Mouse (Mus musculus) gastrocnemius, adult 8-10 months (tissue): ENCODE measurements around the gene Ncbp2. TPM values are rescaled to one million over a fixed set of nuclear protein-coding genes. Genes with fewer than 3 reads are reported as not detected.
A peak's percentile ranks its signal among the peaks of the same experiment; 100 is the strongest.
"Not testable (repeated sequence)": the region's sequence is repeated elsewhere in the genome, so short reads cannot be mapped to it uniquely, and the experiment has no call there.

ENCODE experiments used
- DNase-seq, 2 experiments: peaks; one replicate each; pipeline ENCODE4 v3.0.0; 2022; ENCODE audit warnings: low spot score in 2 of 2
- total RNA-seq, 4 experiments: library from RNA; stranded (reverse); gene quantifications; 2 replicates each; pipeline ENCODE4 v1.2.4; 2022

The Ncbp2 gene
- total RNA-seq, 4 experiments from 2014 or later = 9.6 to 13.5 (median 10.3) TPM

GRCm38 (mm10) chr16:31934550-31935010 lies 13.7 kb upstream of the Ncbp2 start:
- DNase-seq = no peak

DNA sequence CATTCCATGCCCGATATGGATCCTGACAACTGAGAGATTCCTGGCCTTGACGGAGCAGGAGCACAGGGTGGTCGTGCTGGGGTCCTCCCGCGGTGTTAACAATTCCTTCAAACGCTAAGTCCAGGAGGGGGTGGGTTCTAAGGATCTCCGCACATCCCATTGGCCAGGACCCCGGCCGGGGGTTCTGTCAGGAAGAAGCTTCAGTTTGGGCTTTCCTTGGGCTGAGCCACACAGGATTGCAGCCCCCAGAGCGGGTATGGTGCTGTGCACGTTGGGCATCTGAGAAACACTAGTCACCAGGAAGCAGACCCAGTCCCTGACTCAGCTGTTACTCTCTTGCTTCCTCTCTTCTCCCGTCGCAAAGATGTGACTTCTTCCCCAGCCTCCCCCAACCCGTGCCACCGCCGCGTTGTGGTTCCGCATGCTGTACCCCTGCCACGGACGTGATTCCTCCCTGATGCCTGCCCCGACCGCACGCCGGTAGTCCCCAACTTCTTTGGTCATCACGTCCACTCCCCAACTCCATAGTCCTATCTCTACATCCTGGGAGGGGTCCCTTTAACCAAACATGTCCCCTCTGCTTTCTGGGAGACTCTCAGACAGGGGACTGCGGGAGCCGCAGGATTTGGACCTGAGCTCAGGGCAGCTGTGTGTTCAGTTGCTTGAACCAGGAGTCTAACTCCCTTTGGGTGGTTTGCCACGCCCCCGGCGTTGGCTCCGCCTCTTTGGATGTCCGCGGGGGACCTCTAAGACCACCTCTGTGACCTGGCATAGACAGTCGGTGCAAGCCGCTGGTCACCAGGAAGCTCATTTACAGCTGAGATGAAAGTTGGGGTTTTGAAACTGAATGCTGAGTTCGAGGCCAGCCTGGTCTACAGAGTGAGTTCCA lies 13.0 kb upstream of the Ncbp2 start:
- no peak for DNase-seq

DNA sequence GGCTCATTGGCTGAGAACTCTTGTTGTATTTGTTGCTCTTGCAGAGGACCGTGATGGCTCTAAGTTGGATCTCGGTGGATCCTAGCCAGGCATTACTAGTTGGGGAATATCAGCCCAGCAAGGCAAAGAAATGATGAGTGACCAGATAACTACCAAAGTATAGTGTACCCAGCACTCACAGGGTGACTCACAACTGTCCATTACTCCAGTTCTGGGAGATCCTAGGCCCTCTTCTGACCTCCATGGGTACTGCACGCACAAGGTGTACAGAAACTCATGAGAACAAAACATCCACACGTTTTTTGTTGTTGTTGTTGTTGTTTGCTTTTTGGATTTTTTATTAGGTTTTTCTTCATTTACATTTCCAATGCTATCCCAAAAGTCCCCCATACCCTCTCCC lies 11.7 kb upstream of the Ncbp2 start:
- no peak for DNase-seq

DNA sequence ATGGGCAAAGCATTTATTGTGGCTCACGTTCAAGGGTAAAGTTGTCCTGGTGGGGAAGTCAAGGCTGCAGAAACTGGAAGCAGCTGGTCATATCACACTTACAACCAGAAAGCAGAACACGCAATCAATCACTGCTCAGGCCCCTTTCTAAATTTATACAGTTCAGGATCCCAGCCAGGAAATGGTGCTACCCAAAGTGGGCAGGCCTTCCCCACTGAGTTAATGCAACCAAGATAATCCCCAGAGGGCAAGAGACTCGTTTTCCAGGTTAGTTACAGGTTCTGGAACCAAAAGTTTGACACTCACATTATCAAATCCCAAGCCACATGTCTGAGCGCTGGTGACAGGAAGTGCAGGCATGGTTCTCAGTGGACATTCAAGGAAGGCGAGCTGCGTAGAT lies 9.5 kb upstream of the Ncbp2 start:
- DNase-seq = no peak

DNA sequence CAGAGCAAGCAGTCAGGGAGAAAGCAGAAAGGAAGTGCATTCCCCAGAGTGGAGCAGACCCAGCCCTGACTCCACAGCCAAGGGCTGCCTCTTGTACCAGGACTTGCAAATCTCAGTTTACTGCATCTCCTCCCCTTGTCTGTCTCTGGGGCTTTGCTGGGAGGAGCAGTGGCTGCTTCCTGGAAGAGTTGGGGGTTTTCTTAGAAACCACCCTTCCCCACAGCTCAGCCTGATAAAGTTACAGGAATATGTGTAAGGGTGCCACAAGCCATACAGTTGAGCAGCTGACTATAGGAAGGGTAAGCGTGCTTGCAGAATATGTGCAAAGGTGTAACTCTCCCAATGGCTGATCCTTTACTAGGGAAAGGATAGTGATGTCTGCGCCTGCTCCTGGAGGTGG lies 7.7 kb upstream of the Ncbp2 start:
- DNase-seq = no peak

DNA sequence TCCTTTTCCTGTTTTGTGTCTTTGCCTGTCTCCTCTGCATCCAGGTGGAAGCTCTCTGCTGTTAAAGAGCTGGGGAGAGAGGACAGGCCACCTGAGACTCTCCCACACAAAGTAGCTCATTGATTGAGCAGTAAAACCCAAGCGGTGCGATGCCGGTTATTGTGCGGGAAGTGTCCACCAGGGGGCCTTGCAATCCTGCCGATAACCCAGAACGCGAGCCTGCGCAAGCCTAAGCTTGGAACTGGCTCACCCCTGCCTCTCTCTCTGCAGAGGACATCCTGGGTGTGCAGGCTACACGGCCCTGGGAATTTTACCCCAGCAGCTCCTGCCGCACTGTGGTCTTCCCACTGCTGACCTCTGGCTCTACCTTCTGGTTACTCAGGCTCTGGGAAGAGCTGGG lies 4.3 kb upstream of the Ncbp2 start:
- DNase-seq = peak; percentile 38 to 47

- DNase-seq = no peak
Observed at GRCm38 (mm10) chr16:31944698-31945255, 3.5 kb upstream of the Ncbp2 start.

DNA sequence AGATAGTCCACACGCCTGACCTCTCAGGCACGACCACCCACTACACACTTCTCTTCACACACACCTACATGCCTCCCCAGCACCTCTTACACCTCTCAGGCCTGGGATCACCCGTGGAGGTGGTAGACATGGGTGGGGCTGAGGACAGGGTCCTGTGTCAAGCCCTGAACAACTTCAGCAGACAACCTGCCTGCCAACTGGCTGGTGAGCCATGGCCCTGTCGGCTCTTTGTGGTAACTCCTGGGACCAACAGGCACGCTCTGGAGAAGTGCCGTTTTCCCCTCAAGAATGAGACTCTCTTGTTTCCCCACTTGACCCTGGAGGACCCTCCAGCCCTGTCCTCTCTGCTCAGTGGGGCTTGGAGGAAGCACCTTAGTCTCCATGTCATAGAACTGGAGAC lies 2.9 kb upstream of the Ncbp2 start:
- DNase-seq = no peak

DNA sequence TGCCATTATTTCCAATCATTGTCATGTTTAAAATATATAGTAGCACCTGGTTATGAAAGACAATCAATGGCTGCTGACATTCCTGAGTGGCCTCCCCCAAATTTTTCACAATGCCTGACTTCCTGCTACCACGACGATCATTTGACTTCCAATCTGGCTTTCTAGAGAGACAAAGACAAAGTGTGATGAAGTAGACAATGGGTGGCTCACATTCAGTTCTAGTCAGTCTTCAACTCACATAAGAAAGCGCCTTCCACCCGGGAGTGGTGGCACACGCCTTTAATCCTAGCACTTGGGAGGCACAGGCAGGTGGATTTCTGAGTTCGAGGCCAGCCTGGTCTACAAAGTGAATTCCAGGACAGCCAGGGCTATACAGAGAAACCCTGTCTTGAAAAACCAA lies 2.3 kb upstream of the Ncbp2 start:
- not testable (repeated sequence) for DNase-seq

DNA sequence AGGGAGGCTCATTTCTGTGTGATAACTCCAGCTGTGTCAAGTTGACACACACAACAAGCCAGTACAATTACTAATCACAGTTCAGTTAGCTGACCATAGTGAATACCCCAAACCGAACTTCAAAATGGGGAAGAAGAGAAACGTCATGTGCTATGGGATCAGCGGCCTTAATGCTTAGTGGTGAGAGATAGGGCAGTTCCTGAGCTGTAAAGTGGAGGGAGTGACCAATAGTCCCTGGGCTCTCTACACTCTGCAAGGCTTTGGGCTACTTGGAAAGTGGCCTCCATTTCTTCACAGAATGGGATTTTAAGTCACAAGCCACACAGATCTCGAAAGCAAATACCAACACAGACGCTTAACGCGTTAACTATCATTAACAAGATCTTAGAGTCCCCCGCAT lies 980 bp upstream of the Ncbp2 start:
- no peak for DNase-seq

DNA sequence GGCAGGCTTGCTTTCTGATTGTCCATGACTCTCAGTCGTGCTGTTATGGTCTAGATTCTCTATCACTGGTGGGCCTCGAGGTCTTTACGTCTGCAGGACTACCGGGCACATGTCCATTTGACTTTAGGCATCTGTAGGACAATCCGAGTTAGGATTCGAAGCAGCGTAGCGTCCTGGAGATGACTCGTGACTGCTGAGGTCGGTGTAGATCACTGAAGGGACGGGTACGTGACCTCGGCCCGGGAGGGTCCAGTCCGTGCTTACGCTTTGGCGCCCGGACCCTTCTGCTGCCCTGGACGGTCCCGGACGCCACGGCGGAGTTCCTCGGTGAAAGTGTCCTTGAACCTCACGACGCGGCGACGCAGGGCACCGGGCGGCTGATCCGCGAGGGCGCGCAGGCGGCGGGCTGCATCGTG lies 404 bp upstream of the Ncbp2 start:
- DNase-seq = no peak

DNA sequence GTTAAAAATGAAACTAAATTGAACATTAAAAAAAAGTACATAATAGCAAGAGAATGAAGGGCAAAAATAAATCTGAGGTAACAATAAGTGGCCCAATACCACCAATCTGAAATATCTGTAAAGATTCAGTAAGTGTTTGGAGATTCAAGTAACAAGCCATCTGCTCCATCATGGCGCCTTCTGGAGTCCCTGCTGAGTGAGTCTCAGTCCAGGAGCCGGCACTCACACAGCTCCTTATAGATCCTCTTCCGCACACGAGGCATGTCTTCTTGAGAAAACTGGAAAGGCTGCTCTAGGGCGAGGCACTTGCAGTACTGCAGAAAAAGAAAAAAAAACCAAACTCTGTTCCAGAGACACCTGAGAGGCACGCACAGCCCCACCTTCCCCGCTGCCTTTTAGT lies 14.9 kb downstream of the Ncbp2 start:
- DNase-seq = no peak

GRCm38 (mm10) chr16:31975258-31975657 lies 26.9 kb downstream of the Ncbp2 start:
- DNase-seq = no peak

- no peak for DNase-seq
Observed at GRCm38 (mm10) chr16:31979501-31979900, 31.2 kb downstream of the Ncbp2 start.

DNA sequence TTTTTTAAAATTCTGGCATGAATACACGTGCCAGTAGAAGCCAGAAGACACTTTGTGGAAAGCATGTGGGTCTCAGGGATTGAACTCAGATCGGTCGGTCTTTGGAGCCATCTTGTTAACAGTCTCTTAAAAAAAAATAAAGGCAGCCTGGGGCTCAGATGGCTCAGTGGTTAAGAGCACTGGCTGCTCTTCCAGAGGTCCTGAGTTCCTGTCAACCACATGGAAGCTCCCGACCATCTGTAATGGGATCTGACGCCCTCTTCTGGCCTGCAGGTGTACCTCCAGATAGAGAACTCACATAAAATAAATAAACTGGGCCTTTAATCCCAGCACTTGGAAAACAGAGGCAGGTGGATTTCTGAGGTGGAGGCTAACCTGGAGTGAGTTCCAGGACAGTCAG lies 32.6 kb downstream of the Ncbp2 start:
- DNase-seq = no peak

GRCm38 (mm10) chr16:31992039-31992438 lies 43.7 kb downstream of the Ncbp2 start:
- no peak for DNase-seq

DNA sequence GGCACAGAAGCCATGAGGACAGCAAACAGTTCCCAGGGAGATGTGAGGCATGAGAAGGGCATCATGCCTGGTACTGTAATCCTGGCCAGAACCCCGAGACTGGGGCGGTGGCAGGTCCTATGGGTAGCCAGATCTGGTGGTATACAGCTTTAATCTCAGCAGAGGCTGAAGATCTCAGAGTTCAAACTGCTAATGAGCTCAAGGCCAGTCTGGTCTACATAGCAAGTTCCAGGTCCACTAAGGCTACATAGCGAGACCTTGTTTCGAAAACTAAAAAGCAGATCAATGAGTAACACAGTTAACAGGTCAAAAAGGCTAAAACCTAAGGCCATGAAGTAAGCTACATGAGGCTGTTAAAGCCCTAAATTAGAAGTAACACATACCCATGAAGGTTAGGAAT lies 44.9 kb downstream of the Ncbp2 start:
- DNase-seq = no peak

GRCm38 (mm10) chr16:31993946-31994345 lies 45.6 kb downstream of the Ncbp2 start:
- DNase-seq = no peak

DNA sequence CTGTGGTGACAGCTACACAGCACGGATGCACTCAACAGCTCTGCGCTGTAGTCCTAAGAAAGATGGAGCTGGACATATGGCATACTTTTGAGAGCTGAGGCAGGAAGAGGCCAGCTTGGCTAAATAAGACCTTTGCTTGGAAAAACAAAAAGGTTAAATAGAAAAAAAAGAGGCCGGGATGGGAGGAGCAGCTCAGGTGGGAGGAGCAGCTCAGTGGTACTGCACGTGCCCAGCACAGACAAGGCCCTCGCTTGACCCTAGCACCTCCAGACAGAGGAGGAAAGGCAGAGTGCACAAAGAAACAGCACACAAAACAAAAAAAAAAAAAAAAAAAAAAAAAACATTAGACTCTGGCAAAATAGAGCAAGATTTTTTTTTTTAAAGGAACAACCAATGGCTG lies 48.1 kb downstream of the Ncbp2 start:
- no peak for DNase-seq

- DNase-seq = peak; percentile 75 to 84
Observed at GRCm38 (mm10) chr16:32002509-32003477, 54.5 kb downstream of the Ncbp2 start, which contains the start of gene Senp5. Senp5 (minus strand) TSS chr16:32003287.

- no peak for DNase-seq
Observed at GRCm38 (mm10) chr16:32004731-32005130, 56.4 kb downstream of the Ncbp2 start.
